Mouse (Mus musculus): ENCODE measurements around the gene Gins3. TPM values are rescaled to one million over a fixed set of nuclear protein-coding genes. Genes with fewer than 3 reads are reported as not detected.
A peak's percentile ranks its signal among the peaks of the same experiment; 100 is the strongest.
"Not testable (repeated sequence)": the region's sequence is repeated elsewhere in the genome, so short reads cannot be mapped to it uniquely, and the experiment has no call there.

Gene Gins3
- polyA plus RNA-seq, 1 experiment from 2014 or later = 19.6 TPM

GRCm38 (mm10) chr8:95657523-95657922, 24.3 kb downstream of the Gins3 start:
- H3K9me3 ChIP-seq (ENCODE audit: control insufficient read depth, low read length) = no peaks in the 10 kb centered on the region
- H3K27me3 ChIP-seq (replicated peaks; ENCODE audit: control insufficient read depth, insufficient read depth, low read length) = no peaks in the 10 kb centered on the region
- H3K27ac ChIP-seq (ENCODE audit: low read depth, low read length) = no peak overlapping the region
- H3K36me3 ChIP-seq (ENCODE audit: control insufficient read depth, insufficient read depth, low read length) = no peaks in the 10 kb centered on the region
- DNase-seq (ENCODE audit: low spot score) = no peak
- no peak overlapping the region for H3K9ac ChIP-seq (ENCODE audit: low read depth, low read length)
- H3K4me3 ChIP-seq (ENCODE audit: low read depth, low read length) = no peak overlapping the region
- no peak overlapping the region for H3K4me2 ChIP-seq
- WGBS = 46% methylated on average over 2 of the region's 2 CpGs
- ATAC-seq (replicated peaks; ENCODE audit: low FRiP score) = no peak
- no peaks in the 10 kb centered on the region for H3K4me1 ChIP-seq (replicated peaks; ENCODE audit: control insufficient read depth, insufficient read depth, low read length)

GRCm38 (mm10) chr8:95660334-95660882, 27.2 kb downstream of the Gins3 start:
- no peaks in the 10 kb centered on the region for H3K27me3 ChIP-seq (replicated peaks; ENCODE audit: control insufficient read depth, insufficient read depth, low read length)
- ATAC-seq (replicated peaks; ENCODE audit: low FRiP score) (no peak), DNase-seq (ENCODE audit: low spot score) (no peak)
- no peaks in the 10 kb centered on the region for H3K36me3 ChIP-seq (ENCODE audit: control insufficient read depth, insufficient read depth, low read length)
- no peak overlapping the region for H3K4me2 ChIP-seq
- no peaks in the 10 kb centered on the region for H3K9me3 ChIP-seq (ENCODE audit: control insufficient read depth, low read length)
- H3K9ac ChIP-seq (ENCODE audit: low read depth, low read length) = no peak overlapping the region
- H3K4me1 ChIP-seq (replicated peaks; ENCODE audit: control insufficient read depth, insufficient read depth, low read length) = no peaks in the 10 kb centered on the region
- H3K27ac ChIP-seq (ENCODE audit: low read depth, low read length) = no peak overlapping the region
- no peak overlapping the region for H3K4me3 ChIP-seq (ENCODE audit: low read depth, low read length)
- 81% methylated on average over 6 of the region's 6 CpGs for WGBS

- ATAC-seq (replicated peaks; ENCODE audit: low FRiP score) = no peak
- Histone ChIP-seq H3K27me3 (replicated peaks; ENCODE audit: control insufficient read depth, insufficient read depth, low read length) (no peaks in the 10 kb centered on the region), H3K9me3 (ENCODE audit: control insufficient read depth, low read length) (no peaks in the 10 kb centered on the region), H3K4me1 (replicated peaks; ENCODE audit: control insufficient read depth, insufficient read depth, low read length) (no peaks in the 10 kb centered on the region), H3K27ac (ENCODE audit: low read depth, low read length) (no peak overlapping the region), H3K36me3 (ENCODE audit: control insufficient read depth, insufficient read depth, low read length) (no peaks in the 10 kb centered on the region), H3K4me2 (no peak overlapping the region), H3K9ac (ENCODE audit: low read depth, low read length) (no peak overlapping the region), H3K4me3 (ENCODE audit: low read depth, low read length) (no peak overlapping the region)
- no peak for DNase-seq (ENCODE audit: low spot score)
- WGBS = 87% methylated on average over 8 of the region's 8 CpGs
These were observed 27.8 kb downstream of the Gins3 start for GRCm38 (mm10) chr8:95661085-95661484.

GRCm38 (mm10) chr8:95661575-95661974, 28.3 kb downstream of the Gins3 start:
- Histone ChIP-seq H3K9ac (ENCODE audit: low read depth, low read length) (no peak overlapping the region), H3K27ac (ENCODE audit: low read depth, low read length) (no peak overlapping the region), H3K4me2 (no peak overlapping the region), H3K9me3 (ENCODE audit: control insufficient read depth, low read length) (no peaks in the 10 kb centered on the region), H3K4me3 (ENCODE audit: low read depth, low read length) (no peak overlapping the region), H3K36me3 (ENCODE audit: control insufficient read depth, insufficient read depth, low read length) (no peaks in the 10 kb centered on the region), H3K4me1 (replicated peaks; ENCODE audit: control insufficient read depth, insufficient read depth, low read length) (no peaks in the 10 kb centered on the region), H3K27me3 (replicated peaks; ENCODE audit: control insufficient read depth, insufficient read depth, low read length) (no peaks in the 10 kb centered on the region)
- 85% methylated on average over 6 of the region's 6 CpGs for WGBS
- ATAC-seq (replicated peaks; ENCODE audit: low FRiP score) = no peak
- no peak for DNase-seq (ENCODE audit: low spot score)

GRCm38 (mm10) chr8:95662885-95663598, 29.8 kb downstream of the Gins3 start:
- Histone ChIP-seq H3K4me3 (ENCODE audit: low read depth, low read length) (no peak overlapping the region), H3K36me3 (ENCODE audit: control insufficient read depth, insufficient read depth, low read length) (no peaks in the 10 kb centered on the region), H3K9me3 (ENCODE audit: control insufficient read depth, low read length) (no peaks in the 10 kb centered on the region), H3K27me3 (replicated peaks; ENCODE audit: control insufficient read depth, insufficient read depth, low read length) (no peaks in the 10 kb centered on the region), H3K4me1 (replicated peaks; ENCODE audit: control insufficient read depth, insufficient read depth, low read length) (0 out of 2 replicates have a peak, but pooled peaks cover 3% of the 10 kb centered on the region), H3K27ac (ENCODE audit: low read depth, low read length) (no peak overlapping the region), H3K4me2 (no peak overlapping the region), H3K9ac (ENCODE audit: low read depth, low read length) (no peak overlapping the region)
- ATAC-seq (replicated peaks; ENCODE audit: low FRiP score) = peak; percentile 51
- DNase-seq (ENCODE audit: low spot score) = no peak
- WGBS = 44% methylated on average over 7 of the region's 7 CpGs

GRCm38 (mm10) chr8:95663599-95663949, 30.3 kb downstream of the Gins3 start:
- Histone ChIP-seq H3K27me3 (replicated peaks; ENCODE audit: control insufficient read depth, insufficient read depth, low read length) (no peaks in the 10 kb centered on the region), H3K9me3 (ENCODE audit: control insufficient read depth, low read length) (no peaks in the 10 kb centered on the region), H3K4me3 (ENCODE audit: low read depth, low read length) (no peak overlapping the region), H3K27ac (ENCODE audit: low read depth, low read length) (no peak overlapping the region), H3K36me3 (ENCODE audit: control insufficient read depth, insufficient read depth, low read length) (no peaks in the 10 kb centered on the region), H3K9ac (ENCODE audit: low read depth, low read length) (no peak overlapping the region), H3K4me1 (replicated peaks; ENCODE audit: control insufficient read depth, insufficient read depth, low read length) (0 out of 2 replicates have a peak, but pooled peaks cover 3% of the 10 kb centered on the region), H3K4me2 (no peak overlapping the region)
- DNase-seq (ENCODE audit: low spot score) (no peak), ATAC-seq (replicated peaks; ENCODE audit: low FRiP score) (no peak)
- WGBS = 58% methylated on average over 4 of the region's 4 CpGs

- H3K9me3 ChIP-seq (ENCODE audit: control insufficient read depth, low read length); ATAC-seq (replicated peaks; ENCODE audit: low FRiP score); H3K27ac ChIP-seq (ENCODE audit: low read depth, low read length); H3K4me2 ChIP-seq; H3K4me3 ChIP-seq (ENCODE audit: low read depth, low read length); DNase-seq (ENCODE audit: low spot score); H3K36me3 ChIP-seq (ENCODE audit: control insufficient read depth, insufficient read depth, low read length); H3K4me1 ChIP-seq (replicated peaks; ENCODE audit: control insufficient read depth, insufficient read depth, low read length); H3K9ac ChIP-seq (ENCODE audit: low read depth, low read length); H3K27me3 ChIP-seq (replicated peaks; ENCODE audit: control insufficient read depth, insufficient read depth, low read length): not testable (repeated sequence)
- 65% methylated on average over 11 of the region's 11 CpGs for WGBS
These were observed 32.7 kb downstream of the Gins3 start for GRCm38 (mm10) chr8:95665813-95666452.

GRCm38 (mm10) chr8:95668163-95668958, 35.1 kb downstream of the Gins3 start:
- ATAC-seq (replicated peaks; ENCODE audit: low FRiP score) (no peak), DNase-seq (ENCODE audit: low spot score) (no peak)
- H3K4me2 ChIP-seq = no peak overlapping the region
- 0 out of 2 replicates have a peak, but pooled peaks cover 3% of the 10 kb centered on the region for H3K4me1 ChIP-seq (replicated peaks; ENCODE audit: control insufficient read depth, insufficient read depth, low read length)
- no peaks in the 10 kb centered on the region for H3K36me3 ChIP-seq (ENCODE audit: control insufficient read depth, insufficient read depth, low read length)
- no peak overlapping the region for H3K9ac ChIP-seq (ENCODE audit: low read depth, low read length)
- no peak overlapping the region for H3K27ac ChIP-seq (ENCODE audit: low read depth, low read length)
- peaks cover 7% of the 10 kb centered on the region for H3K27me3 ChIP-seq (replicated peaks; ENCODE audit: control insufficient read depth, insufficient read depth, low read length)
- H3K9me3 ChIP-seq (ENCODE audit: control insufficient read depth, low read length) = no peaks in the 10 kb centered on the region
- 44% methylated on average over 8 of the region's 8 CpGs for WGBS
- H3K4me3 ChIP-seq (ENCODE audit: low read depth, low read length) = no peak overlapping the region
